Mouse (Mus musculus): ENCODE results near the gene Nprl2.

- TF ChIP-seq CTCF (IDR thresholded peaks at IDR 0.05; ENCODE audit: borderline replicate concordance, insufficient read depth, low read depth, low read length) (no peak), POLR2A (IDR thresholded peaks at IDR 0.05; ENCODE audit: borderline replicate concordance, insufficient read depth, low read length) (no peak)
Measured at GRCm38 (mm10) chr9:107496359-107496758, 45.7 kb upstream of the Nprl2 start.

Measured in cerebellum, adult 2 months (tissue).